Mouse (Mus musculus): ENCODE results near the gene Dnm3. TPM values are rescaled to one million over a fixed set of nuclear protein-coding genes. Genes with fewer than 3 reads are reported as not detected.

The Dnm3 gene
- polyA plus RNA-seq, 1 experiment, result 0.43 TPM

- no peaks in the 10 kb centered on the region for H3K4me1 ChIP-seq (ENCODE audit: control insufficient read depth, insufficient read depth, insufficient read length)
- H3K36me3 ChIP-seq (ENCODE audit: control insufficient read depth, insufficient read depth, low read length), result no peaks in the 10 kb centered on the region
- no peak for DNase-seq (ENCODE audit: low read depth in 1 of 2, low spot score in 2 of 2)
- H3K27me3 ChIP-seq (ENCODE audit: control insufficient read depth, insufficient read depth, low read length), result no peaks in the 10 kb centered on the region
- WGBS, result 62% methylated on average over 5 of the region's 5 CpGs
- H3K27ac ChIP-seq (ENCODE audit: insufficient read depth, low read length), result no peak overlapping the region
- no peak for TF ChIP-seq CTCF (IDR thresholded peaks at IDR 0.05; ENCODE audit: extremely low read depth, insufficient read depth, insufficient read length, insufficient replicate concordance)
- TF ChIP-seq POLR2A (IDR thresholded peaks at IDR 0.05; ENCODE audit: low read depth, low read length), result no peak
- H3K4me3 ChIP-seq (ENCODE audit: extremely low read depth, insufficient read depth, insufficient read length), result no peak overlapping the region
These were observed 121.4 kb downstream of the Dnm3 start for GRCm38 (mm10) chr1:162356481-162356880.

DNA sequence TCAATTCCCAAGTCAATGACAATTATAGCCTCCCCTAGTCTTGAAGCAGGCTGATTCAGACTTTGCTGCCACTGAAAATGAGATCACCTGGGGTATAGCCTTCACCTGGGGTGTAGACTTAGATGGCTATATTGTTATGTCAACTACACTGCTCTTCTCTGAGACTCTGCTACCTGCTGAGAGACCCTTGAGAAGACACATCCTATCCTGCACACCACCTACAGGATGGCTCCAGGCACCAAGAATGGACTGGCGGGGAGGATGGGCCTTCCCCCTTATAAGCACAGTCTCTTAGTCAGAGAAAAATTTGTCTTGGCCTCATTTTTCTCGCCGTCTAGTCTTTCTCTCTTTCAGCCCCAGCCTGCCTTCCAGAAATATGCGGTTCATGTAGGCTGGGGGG, 123.1 kb downstream of the Dnm3 start:
- DNase-seq (ENCODE audit: low read depth in 1 of 2, low spot score in 2 of 2), result no peak
- no peak for TF ChIP-seq POLR2A (IDR thresholded peaks at IDR 0.05; ENCODE audit: low read depth, low read length)
- no peak for TF ChIP-seq CTCF (IDR thresholded peaks at IDR 0.05; ENCODE audit: extremely low read depth, insufficient read depth, insufficient read length, insufficient replicate concordance)
- Histone ChIP-seq H3K36me3 (ENCODE audit: control insufficient read depth, insufficient read depth, low read length) (no peaks in the 10 kb centered on the region), H3K27ac (ENCODE audit: insufficient read depth, low read length) (no peak overlapping the region), H3K27me3 (ENCODE audit: control insufficient read depth, insufficient read depth, low read length) (no peaks in the 10 kb centered on the region), H3K4me1 (ENCODE audit: control insufficient read depth, insufficient read depth, insufficient read length) (no peaks in the 10 kb centered on the region), H3K4me3 (ENCODE audit: extremely low read depth, insufficient read depth, insufficient read length) (no peak overlapping the region)
- 85% methylated on average over 4 of the region's 4 CpGs for WGBS

- WGBS, result 87% methylated on average over 4 of the region's 4 CpGs
- DNase-seq (ENCODE audit: low read depth in 1 of 2, low spot score in 2 of 2), result no peak
These were observed 124.0 kb downstream of the Dnm3 start for GRCm38 (mm10) chr1:162353831-162354230.

DNA sequence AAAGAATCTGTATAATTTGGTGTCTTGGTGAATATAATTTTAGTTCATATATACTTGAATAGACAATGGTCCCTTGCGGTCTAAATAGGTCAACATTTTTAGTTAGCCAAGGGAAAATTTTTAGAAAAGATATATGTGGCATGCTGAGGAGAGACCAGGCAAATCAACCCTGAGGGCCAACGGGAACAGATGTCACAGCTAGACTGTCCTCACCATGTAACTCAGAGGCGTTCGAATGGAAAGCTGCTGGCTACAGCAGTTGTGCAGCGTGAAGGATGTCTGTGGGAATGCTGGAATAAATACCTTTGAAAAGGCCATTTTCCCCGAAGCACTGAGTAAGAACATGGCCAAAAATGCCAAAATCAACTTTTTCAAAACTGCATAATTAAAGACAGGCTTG, 128.5 kb downstream of the Dnm3 start:
- DNase-seq (ENCODE audit: low read depth in 1 of 2, low spot score in 2 of 2), result no peak
- 85% methylated on average over 6 of the region's 6 CpGs for WGBS
- TF ChIP-seq POLR2A (IDR thresholded peaks at IDR 0.05; ENCODE audit: low read depth, low read length) (no peak), CTCF (IDR thresholded peaks at IDR 0.05; ENCODE audit: extremely low read depth, insufficient read depth, insufficient read length, insufficient replicate concordance) (no peak)
- H3K27me3 ChIP-seq (ENCODE audit: control insufficient read depth, insufficient read depth, low read length), result no peaks in the 10 kb centered on the region
- no peaks in the 10 kb centered on the region for H3K4me1 ChIP-seq (ENCODE audit: control insufficient read depth, insufficient read depth, insufficient read length)
- no peak overlapping the region for H3K27ac ChIP-seq (ENCODE audit: insufficient read depth, low read length)
- no peaks in the 10 kb centered on the region for H3K36me3 ChIP-seq (ENCODE audit: control insufficient read depth, insufficient read depth, low read length)
- H3K4me3 ChIP-seq (ENCODE audit: extremely low read depth, insufficient read depth, insufficient read length), result no peak overlapping the region

More at GRCm38 (mm10) chr1:162353831-162354230, 124.0 kb downstream of the Dnm3 start:
- Histone ChIP-seq H3K27ac (ENCODE audit: insufficient read depth, low read length) (no peak overlapping the region), H3K4me3 (ENCODE audit: extremely low read depth, insufficient read depth, insufficient read length) (no peak overlapping the region), H3K36me3 (ENCODE audit: control insufficient read depth, insufficient read depth, low read length) (no peaks in the 10 kb centered on the region), H3K4me1 (ENCODE audit: control insufficient read depth, insufficient read depth, insufficient read length) (no peaks in the 10 kb centered on the region), H3K27me3 (ENCODE audit: control insufficient read depth, insufficient read depth, low read length) (no peaks in the 10 kb centered on the region)
- TF ChIP-seq POLR2A (IDR thresholded peaks at IDR 0.05; ENCODE audit: low read depth, low read length) (no peak), CTCF (IDR thresholded peaks at IDR 0.05; ENCODE audit: extremely low read depth, insufficient read depth, insufficient read length, insufficient replicate concordance) (no peak)

DNA sequence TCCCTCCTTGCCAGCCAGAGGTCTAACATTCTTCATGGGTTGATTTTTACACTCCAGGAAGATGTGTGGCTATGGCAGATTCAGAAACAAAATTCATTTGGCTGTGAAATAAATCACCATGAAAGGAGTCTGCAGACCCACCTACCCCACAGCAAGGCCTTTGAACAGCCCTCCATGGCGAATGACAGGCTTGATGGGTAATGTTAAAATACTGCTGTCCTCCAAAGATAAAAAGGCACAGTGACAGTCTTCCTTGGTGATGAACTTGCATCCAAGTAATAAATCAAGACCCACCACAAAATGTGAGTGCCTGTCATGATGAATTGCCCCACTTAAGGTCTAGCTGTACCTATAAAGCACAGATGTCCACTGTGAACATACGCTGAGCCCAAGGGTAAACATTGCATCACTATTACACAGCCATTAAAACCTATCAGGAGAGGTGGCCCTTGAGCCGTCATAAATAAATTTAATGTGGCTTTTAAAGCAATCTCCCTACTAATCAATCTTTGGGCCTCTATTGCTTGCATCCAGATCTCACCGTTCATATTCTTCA, 131.3 kb downstream of the Dnm3 start:
- Histone ChIP-seq H3K4me1 (ENCODE audit: control insufficient read depth, insufficient read depth, insufficient read length) (no peaks in the 10 kb centered on the region), H3K4me3 (ENCODE audit: extremely low read depth, insufficient read depth, insufficient read length) (no peak overlapping the region), H3K27me3 (ENCODE audit: control insufficient read depth, insufficient read depth, low read length) (no peaks in the 10 kb centered on the region), H3K27ac (ENCODE audit: insufficient read depth, low read length) (no peak overlapping the region), H3K36me3 (ENCODE audit: control insufficient read depth, insufficient read depth, low read length) (no peaks in the 10 kb centered on the region)
- 87% methylated on average over 4 of the region's 4 CpGs for WGBS
- no peak for DNase-seq (ENCODE audit: low read depth in 1 of 2, low spot score in 2 of 2)
- TF ChIP-seq POLR2A (IDR thresholded peaks at IDR 0.05; ENCODE audit: low read depth, low read length) (no peak), CTCF (IDR thresholded peaks at IDR 0.05; ENCODE audit: extremely low read depth, insufficient read depth, insufficient read length, insufficient replicate concordance) (no peak)

GRCm38 (mm10) chr1:162337170-162337569, 140.7 kb downstream of the Dnm3 start:
- no peak overlapping the region for H3K27ac ChIP-seq (ENCODE audit: insufficient read depth, low read length)
- DNase-seq (ENCODE audit: low read depth in 1 of 2, low spot score in 2 of 2), result no peak
- H3K4me1 ChIP-seq (ENCODE audit: control insufficient read depth, insufficient read depth, insufficient read length), result no peaks in the 10 kb centered on the region
- 95% methylated on average over 1 of the region's 1 CpGs for WGBS
- H3K4me3 ChIP-seq (ENCODE audit: extremely low read depth, insufficient read depth, insufficient read length), result no peak overlapping the region
- TF ChIP-seq POLR2A (IDR thresholded peaks at IDR 0.05; ENCODE audit: low read depth, low read length) (no peak), CTCF (IDR thresholded peaks at IDR 0.05; ENCODE audit: extremely low read depth, insufficient read depth, insufficient read length, insufficient replicate concordance) (no peak)
- H3K27me3 ChIP-seq (ENCODE audit: control insufficient read depth, insufficient read depth, low read length), result no peaks in the 10 kb centered on the region
- no peaks in the 10 kb centered on the region for H3K36me3 ChIP-seq (ENCODE audit: control insufficient read depth, insufficient read depth, low read length)

GRCm38 (mm10) chr1:162336640-162337039, 141.2 kb downstream of the Dnm3 start:
- Histone ChIP-seq H3K27me3 (ENCODE audit: control insufficient read depth, insufficient read depth, low read length) (no peaks in the 10 kb centered on the region), H3K27ac (ENCODE audit: insufficient read depth, low read length) (no peak overlapping the region), H3K36me3 (ENCODE audit: control insufficient read depth, insufficient read depth, low read length) (no peaks in the 10 kb centered on the region), H3K4me3 (ENCODE audit: extremely low read depth, insufficient read depth, insufficient read length) (no peak overlapping the region), H3K4me1 (ENCODE audit: control insufficient read depth, insufficient read depth, insufficient read length) (no peaks in the 10 kb centered on the region)
- 35% methylated on average over 1 of the region's 1 CpGs for WGBS
- TF ChIP-seq POLR2A (IDR thresholded peaks at IDR 0.05; ENCODE audit: low read depth, low read length) (no peak), CTCF (IDR thresholded peaks at IDR 0.05; ENCODE audit: extremely low read depth, insufficient read depth, insufficient read length, insufficient replicate concordance) (no peak)
- DNase-seq (ENCODE audit: low read depth in 1 of 2, low spot score in 2 of 2), result no peak
